Mouse (Mus musculus) spleen, adult 2 months (tissue): ENCODE data around the gene Gpr137. TPM values are rescaled to one million over a fixed set of nuclear protein-coding genes. Genes with fewer than 3 reads are reported as not detected.

Experiments
- DNase-seq, 2 experiments: peaks; one replicate each; pipeline versions ENCODE4 v3.0.0 to v3.0.0-alpha.2; 2012 to 2021; ENCODE audit warnings: low spot score in 2 of 2, low read depth in 1 of 2
- H3K27ac ChIP-seq: fragments of 200-500 bp; 2 replicates; pipeline ENCODE4 v1.5.1; 2012; ENCODE audit warnings: low read length, inconsistent platforms; ENCODE audit not compliant: insufficient read depth
- H3K27me3 ChIP-seq: fragments of 200-500 bp; 2 replicates; pipeline ENCODE4 v1.6.1; 2012; ENCODE audit warnings: mild to moderate bottlenecking, moderate library complexity, low read length, inconsistent platforms; ENCODE audit not compliant: control insufficient read depth, insufficient read depth
- H3K36me3 ChIP-seq: fragments of 200-500 bp; 2 replicates; pipeline ENCODE4 v1.6.1; 2012; ENCODE audit warnings: mild to moderate bottlenecking, low read length, inconsistent platforms; ENCODE audit not compliant: control insufficient read depth, insufficient read depth
- H3K4me1 ChIP-seq: fragments of 200-500 bp; 2 replicates; pipeline ENCODE4 v1.6.1; 2011; ENCODE audit warnings: inconsistent platforms; ENCODE audit not compliant: control insufficient read depth, insufficient read depth, insufficient read length
- H3K4me3 ChIP-seq: fragments of 200-500 bp; 2 replicates; pipeline ENCODE4 v1.5.1; 2011; ENCODE audit warnings: mild to moderate bottlenecking, inconsistent platforms; ENCODE audit not compliant: insufficient read depth, insufficient read length; ENCODE audit errors: extremely low read depth
- CTCF ChIP-seq: fragments of 200-500 bp; IDR thresholded peaks from 2 replicates; pipeline ENCODE4 v1.5.1; 2011; ENCODE audit warnings: mild to moderate bottlenecking, inconsistent platforms; ENCODE audit not compliant: insufficient read depth, insufficient read length, insufficient replicate concordance; ENCODE audit errors: extremely low read depth
- POLR2A ChIP-seq: fragments of 200-500 bp; IDR thresholded peaks from 2 replicates; pipeline ENCODE4 v1.6.1; 2011; ENCODE audit warnings: low read depth, low read length, inconsistent platforms
- WGBS: fragments of 180-500 bp; shearing (Covaris S2); methylation state at CpG from one replicate; pipeline ENCODE4 v1.1.7; 2018; 5-methylcytosine and 5-hydroxymethylcytosine counted together
- polyA plus RNA-seq: library from polyadenylated mRNA; depleted of rRNA; stranded (reverse); fragments of >200 nt; gene quantifications from 2 replicates; pipeline ENCODE4 v1.2.3, GENCODE M21; 2012

Gpr137 gene
- polyA plus RNA-seq, 1 experiment = 54.6 TPM

DNA sequence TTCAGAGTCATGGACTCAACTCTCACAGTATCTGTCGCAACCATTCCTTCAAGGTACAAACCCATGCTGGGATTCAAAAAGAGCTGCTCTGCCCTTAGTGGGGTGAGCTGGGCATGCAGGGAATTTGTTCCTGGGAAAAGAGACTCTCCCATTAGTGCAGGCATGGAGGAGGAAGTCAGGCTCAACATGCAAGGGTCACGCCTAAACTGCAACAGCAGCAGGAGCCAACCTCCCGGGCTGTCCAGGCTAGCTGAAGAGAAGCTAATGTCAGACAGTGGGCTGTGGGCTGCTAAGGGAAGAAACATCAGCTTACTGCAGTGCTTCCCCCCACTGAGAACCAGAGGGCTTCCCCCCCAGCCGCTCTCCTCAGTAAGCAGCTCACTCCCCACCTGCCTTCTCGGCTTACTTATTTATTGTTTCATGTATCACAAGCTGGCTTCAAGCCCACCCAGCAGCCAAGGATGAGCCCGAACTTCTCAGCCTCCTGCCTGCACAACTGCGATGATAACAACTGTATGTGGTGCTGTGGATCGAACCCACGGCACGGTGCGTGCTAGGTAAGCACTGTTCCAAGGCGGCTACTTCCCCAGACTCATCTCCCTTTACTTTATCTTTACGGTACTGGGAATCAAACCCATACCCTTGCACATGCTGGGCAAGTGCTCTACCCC is 30.1 kb upstream of the Gpr137 start:
- H3K27me3 ChIP-seq = no peaks in the 10 kb centered on the region
- H3K36me3 ChIP-seq = 0 out of 2 replicates have a peak, but pooled peaks cover 3% of the 10 kb centered on the region
- DNase-seq = no peak
- H3K4me1 ChIP-seq = peaks cover 21% of the 10 kb centered on the region
- no peak overlapping the region for H3K27ac ChIP-seq
- H3K4me3 ChIP-seq = no peak overlapping the region
- no peak for TF ChIP-seq CTCF
- no peak for TF ChIP-seq POLR2A
- 90% methylated on average over 13 of the region's 13 CpGs for WGBS

DNA sequence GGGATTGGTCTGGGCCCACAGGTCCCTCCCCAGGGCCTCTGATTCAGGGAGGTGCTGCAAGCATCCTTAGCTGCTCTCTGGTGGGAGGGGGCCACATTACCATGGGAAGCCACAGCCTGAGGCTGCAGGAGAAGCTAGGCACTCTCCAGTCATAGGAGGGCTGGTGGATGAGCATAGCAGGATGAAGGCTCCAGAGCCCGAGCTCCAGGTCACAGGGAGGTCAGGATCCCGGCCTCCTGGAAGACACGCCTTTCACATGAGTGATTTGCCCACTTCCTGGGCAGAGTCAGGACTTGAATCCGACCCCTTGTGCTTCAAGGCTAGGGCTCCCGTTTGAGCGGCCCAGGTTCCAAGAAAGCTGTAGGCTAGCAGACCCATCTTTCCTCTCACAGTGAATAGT is 29.4 kb upstream of the Gpr137 start:
- Histone ChIP-seq H3K4me1 (peaks cover 19% of the 10 kb centered on the region), H3K36me3 (no peaks in the 10 kb centered on the region), H3K4me3 (no peak overlapping the region), H3K27ac (no peak overlapping the region), H3K27me3 (no peaks in the 10 kb centered on the region)
- no peak for TF ChIP-seq CTCF
- no peak for TF ChIP-seq POLR2A
- no peak for DNase-seq
- WGBS = 81% methylated on average over 6 of the region's 6 CpGs

DNA sequence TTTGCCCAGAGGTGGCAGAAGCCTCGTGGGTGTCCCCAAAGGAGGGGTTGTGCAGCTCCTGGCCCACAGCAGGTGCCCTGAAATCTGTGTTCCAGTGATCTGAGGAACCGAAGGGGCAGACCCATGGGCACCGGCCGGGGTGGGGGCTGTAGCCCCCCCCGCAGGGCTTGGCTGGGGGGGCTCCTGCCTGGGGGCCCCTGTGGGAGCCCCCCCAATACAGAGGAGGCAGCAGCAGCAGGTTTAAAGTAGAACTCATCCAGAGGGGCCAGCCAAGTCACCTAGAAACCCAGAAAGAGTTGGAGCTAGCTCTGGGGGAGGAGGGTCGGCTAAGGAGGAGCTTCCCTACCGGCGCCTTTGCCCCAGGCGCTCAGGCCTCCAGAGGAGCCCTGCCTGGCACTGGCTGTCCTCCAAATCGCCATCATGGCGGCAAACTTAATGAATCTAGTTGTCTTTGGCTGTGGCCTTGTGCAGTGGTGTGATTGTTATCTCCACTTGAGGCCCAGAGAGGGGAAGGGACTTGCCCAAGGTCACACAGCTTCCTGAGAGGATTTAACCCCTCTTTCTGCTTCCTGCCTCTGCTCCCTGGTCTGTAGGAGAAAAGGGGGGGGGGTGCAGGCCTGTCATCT is 28.3 kb upstream of the Gpr137 start:
- no peak for DNase-seq
- no peaks in the 10 kb centered on the region for H3K27me3 ChIP-seq
- H3K27ac ChIP-seq = 0 out of 2 replicates have a peak overlapping the region, but pooled peaks have one; percentile 2
- 0 out of 2 replicates have a peak, but pooled peaks cover 1% of the 10 kb centered on the region for H3K36me3 ChIP-seq
- H3K4me1 ChIP-seq = peaks cover 17% of the 10 kb centered on the region
- 39% methylated on average over 11 of the region's 11 CpGs for WGBS
- no peak overlapping the region for H3K4me3 ChIP-seq
- TF ChIP-seq POLR2A = no peak
- no peak for TF ChIP-seq CTCF

DNA sequence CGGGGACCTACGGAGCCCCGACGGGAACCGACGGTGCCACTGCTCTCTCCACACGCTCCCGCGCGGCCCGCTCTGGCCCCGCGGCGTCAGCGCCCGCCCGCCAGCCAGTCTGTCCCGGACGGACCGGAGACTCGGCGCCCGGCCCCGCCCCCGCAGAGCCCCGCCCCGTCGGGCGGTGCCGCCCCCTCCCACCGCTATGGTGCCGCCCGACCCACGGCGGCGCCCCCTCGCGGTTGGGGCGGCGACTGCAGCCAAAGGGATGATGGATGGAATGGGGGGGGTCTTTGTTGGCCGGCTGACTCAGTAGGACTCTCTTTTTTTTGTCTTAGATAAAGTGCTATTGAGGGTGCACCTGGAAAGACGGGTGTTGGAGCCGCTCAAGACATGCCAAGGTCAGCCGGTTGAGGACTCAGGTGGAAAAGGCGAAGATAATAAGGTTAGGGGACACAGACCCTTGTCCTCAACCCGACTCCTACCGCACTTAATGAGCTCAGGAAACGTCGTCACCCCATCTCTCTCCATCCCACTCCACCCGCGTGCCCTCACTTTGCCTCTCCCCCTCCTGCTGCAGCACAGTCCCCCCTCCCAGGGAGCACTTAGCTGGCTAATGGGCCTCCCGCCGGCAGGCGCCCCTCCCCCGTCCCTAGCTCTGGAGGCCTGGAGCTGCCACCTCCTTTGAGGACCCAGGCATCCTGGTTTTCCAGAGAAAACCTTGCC is 27.5 kb upstream of the Gpr137 start:
- no peaks in the 10 kb centered on the region for H3K27me3 ChIP-seq
- peak overlapping the region; percentile 70 for H3K4me3 ChIP-seq
- 0 out of 2 replicates have a peak overlapping the region, but pooled peaks have one; percentile 3 for H3K27ac ChIP-seq
- H3K36me3 ChIP-seq = 0 out of 2 replicates have a peak, but pooled peaks cover 1% of the 10 kb centered on the region
- peaks cover 17% of the 10 kb centered on the region for H3K4me1 ChIP-seq
- peak; percentile 32 to 68 for DNase-seq
- 3% methylated on average over 55 of the region's 55 CpGs for WGBS
- TF ChIP-seq POLR2A (peak; percentile 41), CTCF (peak; percentile 86; the same call in 1 of the 2 replicates)

DNA sequence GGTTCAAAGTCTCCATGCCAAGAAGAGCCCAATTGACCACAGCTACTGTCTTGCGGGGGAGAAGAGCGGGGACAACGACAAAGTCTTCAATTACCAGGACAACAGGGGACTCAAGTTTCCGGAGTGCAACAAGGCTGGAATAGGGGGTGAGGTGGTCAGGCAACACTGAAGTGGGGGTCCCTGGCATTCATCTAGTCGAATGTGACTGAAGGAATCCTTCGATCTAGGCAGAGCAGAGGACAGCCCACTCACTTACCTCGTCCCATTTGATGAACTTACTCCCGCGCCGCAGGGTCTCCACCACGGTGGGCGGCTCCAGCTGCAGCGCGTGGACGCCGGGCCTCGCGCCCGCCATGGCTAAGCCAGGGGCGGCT is 27.0 kb upstream of the Gpr137 start:
- TF ChIP-seq CTCF (no peak), POLR2A (no peak)
- DNase-seq = no peak
- peaks cover 17% of the 10 kb centered on the region for H3K4me1 ChIP-seq
- H3K27me3 ChIP-seq = no peaks in the 10 kb centered on the region
- peak overlapping the region; percentile 70 for H3K4me3 ChIP-seq
- WGBS = 2% methylated on average over 20 of the region's 20 CpGs
- H3K27ac ChIP-seq = no peak overlapping the region
- H3K36me3 ChIP-seq = peaks cover 4% of the 10 kb centered on the region; the same call in 1 of the 2 replicates

DNA sequence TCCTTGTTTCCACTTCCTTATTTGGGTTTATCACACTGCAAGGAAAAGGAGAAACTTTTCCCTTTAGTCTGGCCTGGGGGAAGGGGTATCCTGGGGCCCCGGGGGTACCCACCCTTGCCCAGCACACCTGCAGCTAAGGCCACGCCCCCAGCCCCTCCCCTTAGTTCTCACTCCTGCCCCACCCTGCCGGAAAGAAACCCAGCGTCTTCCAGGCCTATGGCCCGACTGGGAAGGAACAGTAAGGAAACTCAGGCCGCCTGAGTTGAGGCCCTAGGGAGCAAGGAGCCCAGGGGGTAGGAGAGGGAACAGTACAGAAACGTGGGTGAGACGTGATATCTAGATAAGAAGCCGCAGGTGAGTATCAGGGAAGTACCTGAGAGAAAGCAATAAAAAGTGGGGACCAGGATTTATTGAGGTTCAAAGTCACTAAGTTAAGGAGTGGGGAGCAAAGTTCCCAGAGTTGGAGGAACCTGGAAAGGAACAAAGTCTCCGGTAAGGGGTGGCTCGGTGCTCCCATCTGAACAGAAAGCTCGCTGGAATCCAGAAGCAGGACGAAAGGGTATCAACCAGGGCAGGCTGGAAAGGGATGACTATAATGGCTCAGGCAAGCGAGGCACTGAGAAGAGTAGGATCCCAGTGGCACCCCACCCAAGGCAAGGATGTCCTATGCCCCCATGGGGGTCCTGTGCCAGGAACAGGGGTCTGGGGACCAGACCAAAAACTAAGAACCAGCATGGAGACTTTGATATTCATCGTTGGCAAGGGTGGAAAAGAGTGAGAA is 26.4 kb upstream of the Gpr137 start:
- no peak for TF ChIP-seq POLR2A
- TF ChIP-seq CTCF = no peak
- H3K27me3 ChIP-seq = no peaks in the 10 kb centered on the region
- DNase-seq = no peak
- H3K36me3 ChIP-seq = peaks cover 4% of the 10 kb centered on the region; the same call in 1 of the 2 replicates
- H3K4me3 ChIP-seq = peak overlapping the region; percentile 70
- H3K4me1 ChIP-seq = peaks cover 12% of the 10 kb centered on the region
- H3K27ac ChIP-seq = no peak overlapping the region
- whole genome bisulfite sequencing = 20% methylated on average over 15 of the region's 15 CpGs

DNA sequence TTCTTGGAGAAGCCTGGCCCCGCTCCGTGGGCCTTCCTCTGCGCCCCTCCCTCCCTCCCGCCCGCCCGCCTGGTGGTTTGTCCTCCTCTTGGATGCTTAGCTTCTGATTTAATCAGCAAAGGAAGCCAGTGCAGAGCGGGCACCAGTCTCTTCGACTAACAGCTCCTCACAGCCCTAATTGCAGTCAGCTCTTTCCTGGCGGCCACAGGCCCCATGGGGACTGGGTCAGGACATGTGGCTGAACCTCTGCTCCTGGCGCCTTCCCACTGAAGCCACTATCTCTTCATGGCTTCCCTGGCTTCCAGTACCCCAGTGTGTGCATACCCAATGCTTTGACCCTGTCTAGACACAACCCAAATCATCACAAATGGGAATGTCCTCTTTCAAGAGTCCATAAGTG is 14.2 kb upstream of the Gpr137 start:
- Histone ChIP-seq H3K27me3 (no peaks in the 10 kb centered on the region), H3K4me3 (no peak overlapping the region), H3K36me3 (peaks cover 7% of the 10 kb centered on the region), H3K27ac (no peak overlapping the region), H3K4me1 (peaks cover 11% of the 10 kb centered on the region; the same call in 1 of the 2 replicates)
- WGBS = 80% methylated on average over 10 of the region's 10 CpGs
- DNase-seq = no peak
- no peak for TF ChIP-seq POLR2A
- no peak for TF ChIP-seq CTCF
